Mouse (Mus musculus): ENCODE data around the gene Gm21860. TPM values are rescaled to one million over a fixed set of nuclear protein-coding genes. Genes with fewer than 3 reads are reported as not detected.
"Not testable (repeated sequence)": the region's sequence is repeated elsewhere in the genome, so short reads cannot be mapped to it uniquely, and the experiment has no call there.

Gm21860 gene
- polyA plus RNA-seq (2014; fragmentation: Nextera tagmentation; extraction: Ambion mirVana): not detected in 2 replicates

DNA sequence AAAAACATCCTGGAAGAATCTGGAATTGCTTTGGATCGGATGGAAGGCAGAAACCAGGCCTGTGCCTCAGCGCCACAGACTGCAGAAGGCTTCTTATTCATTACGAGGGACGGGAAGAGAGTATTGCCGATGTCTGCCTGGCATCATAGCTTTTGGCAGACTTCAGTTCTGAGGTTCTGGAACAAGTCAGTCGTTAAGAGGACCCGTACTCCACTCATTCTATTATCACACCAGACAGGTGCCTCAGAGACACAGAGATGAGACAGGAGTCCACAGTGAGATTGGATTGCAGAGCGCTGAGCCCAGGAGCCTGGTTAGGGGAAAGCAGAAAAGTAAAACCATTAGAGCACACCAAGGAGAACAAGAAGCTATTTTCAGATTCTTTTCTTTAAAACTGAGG is at the start of gene Gm21860:
Gm21860 (minus strand) TSS at position 101 of the 400 bp plus-strand sequence.
- not testable (repeated sequence) for H3K4me2 ChIP-seq; H3K27ac ChIP-seq (ENCODE audit: low read depth, low read length); H3K36me3 ChIP-seq (ENCODE audit: control insufficient read depth, insufficient read depth, low read length); H3K9me3 ChIP-seq (replicated peaks; ENCODE audit: control insufficient read depth, low read length); H3K4me3 ChIP-seq (ENCODE audit: low read depth, low read length); H3K9ac ChIP-seq (ENCODE audit: low read depth, low read length); H3K27me3 ChIP-seq (ENCODE audit: control insufficient read depth, insufficient read depth, low read length); ATAC-seq (replicated peaks; ENCODE audit: insufficient number of reproducible peaks, low FRiP score, low TSS enrichment); H3K4me1 ChIP-seq (ENCODE audit: control insufficient read depth, insufficient read depth, low read length)
- no CpG with 5 or more reads among the region's 8 CpGs for WGBS (ENCODE audit: insufficient replicate concordance)

DNA sequence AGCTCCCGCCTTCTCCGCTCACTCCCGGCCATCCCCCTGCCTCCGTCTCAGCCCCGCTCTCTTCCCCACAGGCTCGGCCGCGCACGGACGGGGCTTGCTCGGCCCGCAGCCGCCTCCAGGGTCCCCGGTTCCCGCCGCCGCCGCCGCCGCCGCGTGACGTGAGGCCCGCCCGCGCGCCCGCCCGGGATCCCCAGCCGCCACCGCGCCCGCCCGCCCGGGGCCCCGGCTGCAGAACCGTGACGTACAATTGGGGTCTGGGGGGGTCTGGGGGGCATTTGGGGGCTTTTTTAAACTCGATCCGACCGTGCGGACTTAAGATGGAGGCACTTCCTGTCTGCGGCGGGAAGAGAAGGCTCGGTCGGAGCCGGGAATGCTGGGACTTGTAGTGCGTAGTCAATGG is 29.8 kb upstream of the Gm21860 start, which contains the start of gene Gm47283:
Gm47283 (plus strand) TSS at position 301 of the 400 bp plus-strand sequence.
- not testable (repeated sequence) for H3K4me1 ChIP-seq (ENCODE audit: control insufficient read depth, insufficient read depth, low read length); H3K36me3 ChIP-seq (ENCODE audit: control insufficient read depth, insufficient read depth, low read length); H3K27ac ChIP-seq (ENCODE audit: low read depth, low read length); H3K9me3 ChIP-seq (replicated peaks; ENCODE audit: control insufficient read depth, low read length); ATAC-seq (replicated peaks; ENCODE audit: insufficient number of reproducible peaks, low FRiP score, low TSS enrichment); H3K4me2 ChIP-seq; H3K4me3 ChIP-seq (ENCODE audit: low read depth, low read length); H3K27me3 ChIP-seq (ENCODE audit: control insufficient read depth, insufficient read depth, low read length); H3K9ac ChIP-seq (ENCODE audit: low read depth, low read length)
- WGBS (ENCODE audit: insufficient replicate concordance): no CpG with 5 or more reads among the region's 48 CpGs

- WGBS (ENCODE audit: insufficient replicate concordance): 91% methylated on average over 5 of the region's 5 CpGs
- not testable (repeated sequence) for H3K27ac ChIP-seq (ENCODE audit: low read depth, low read length); H3K9ac ChIP-seq (ENCODE audit: low read depth, low read length); ATAC-seq (replicated peaks; ENCODE audit: insufficient number of reproducible peaks, low FRiP score, low TSS enrichment); H3K27me3 ChIP-seq (ENCODE audit: control insufficient read depth, insufficient read depth, low read length); H3K4me3 ChIP-seq (ENCODE audit: low read depth, low read length); H3K4me2 ChIP-seq; H3K4me1 ChIP-seq (ENCODE audit: control insufficient read depth, insufficient read depth, low read length)
- Histone ChIP-seq H3K36me3 (ENCODE audit: control insufficient read depth, insufficient read depth, low read length) (peaks cover 28% of the 10 kb centered on the region), H3K9me3 (replicated peaks; ENCODE audit: control insufficient read depth, low read length) (peaks cover 32% of the 10 kb centered on the region)
These were observed 9.4 kb downstream of the Gm21860 start for GRCm38 (mm10) chrY:90745256-90745655.

DNA sequence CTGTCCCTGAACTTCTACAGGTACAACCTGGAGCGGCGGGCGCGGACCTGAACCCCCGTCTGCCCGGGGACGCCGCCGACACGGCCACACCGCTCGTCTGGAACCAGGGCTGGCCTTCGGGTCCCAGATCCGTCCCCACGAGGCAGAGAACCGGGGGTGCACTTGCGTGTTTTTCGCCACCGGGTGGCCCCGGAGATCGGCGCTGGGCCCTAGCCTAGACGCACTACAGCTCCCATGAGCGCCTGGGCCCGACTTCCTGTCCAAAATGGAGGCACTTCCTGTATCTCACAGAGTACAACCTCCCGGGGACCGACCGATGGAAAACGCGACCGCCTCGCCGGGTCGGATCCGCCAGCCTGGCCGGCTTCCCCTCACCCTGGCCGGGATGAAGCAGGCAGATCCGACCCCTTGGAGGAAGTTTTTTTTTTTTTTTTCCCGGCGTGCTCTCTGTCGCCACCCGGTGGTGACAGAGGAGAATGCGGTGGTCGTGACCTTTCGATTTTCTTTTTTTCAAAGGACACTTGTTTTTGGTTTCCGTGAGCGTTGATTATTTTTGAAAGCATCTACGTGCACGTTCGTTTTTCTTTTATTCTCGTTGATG is 10.1 kb downstream of the Gm21860 start:
- peak; percentile 88 for ATAC-seq (replicated peaks; ENCODE audit: insufficient number of reproducible peaks, low FRiP score, low TSS enrichment)
- H3K4me1 ChIP-seq (ENCODE audit: control insufficient read depth, insufficient read depth, low read length); H3K27me3 ChIP-seq (ENCODE audit: control insufficient read depth, insufficient read depth, low read length); H3K9ac ChIP-seq (ENCODE audit: low read depth, low read length): not testable (repeated sequence)
- peaks cover 39% of the 10 kb centered on the region for H3K9me3 ChIP-seq (replicated peaks; ENCODE audit: control insufficient read depth, low read length)
- H3K36me3 ChIP-seq (ENCODE audit: control insufficient read depth, insufficient read depth, low read length): peaks cover 36% of the 10 kb centered on the region
- H3K27ac ChIP-seq (ENCODE audit: low read depth, low read length): peak overlapping the region; percentile 2; the same call in 1 of the 2 replicates
- peak overlapping the region; percentile 28 for H3K4me2 ChIP-seq
- WGBS (ENCODE audit: insufficient replicate concordance): 64% methylated on average over 51 of the region's 51 CpGs
- peak overlapping the region; percentile 25 for H3K4me3 ChIP-seq (ENCODE audit: low read depth, low read length)

DNA sequence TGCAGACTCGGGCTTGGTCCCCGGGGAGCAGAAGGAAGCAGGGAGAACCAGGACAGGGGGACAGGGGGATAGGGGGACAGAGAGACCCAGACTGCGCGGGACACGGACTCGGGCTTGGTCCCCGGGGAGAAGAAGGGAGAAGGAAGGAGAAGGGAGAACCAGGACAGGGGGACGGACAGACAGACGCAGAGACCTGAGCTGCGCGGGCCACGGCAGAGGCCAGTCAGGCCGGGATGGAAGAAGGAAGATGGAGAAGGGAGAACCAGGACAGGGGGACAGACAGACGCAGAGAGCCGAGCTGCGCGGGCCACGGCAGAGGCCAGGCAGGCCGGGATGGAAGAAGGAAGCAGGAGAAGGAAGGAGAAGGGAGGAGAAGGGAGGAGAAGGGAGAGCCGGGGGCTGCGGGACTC is 10.8 kb downstream of the Gm21860 start:
- H3K27me3 ChIP-seq (ENCODE audit: control insufficient read depth, insufficient read depth, low read length): no peaks in the 10 kb centered on the region
- no peak overlapping the region for H3K4me3 ChIP-seq (ENCODE audit: low read depth, low read length)
- 50% methylated on average over 2 of the region's 21 CpGs for WGBS (ENCODE audit: insufficient replicate concordance)
- H3K36me3 ChIP-seq (ENCODE audit: control insufficient read depth, insufficient read depth, low read length): peaks cover 42% of the 10 kb centered on the region
- no peak for ATAC-seq (replicated peaks; ENCODE audit: insufficient number of reproducible peaks, low FRiP score, low TSS enrichment)
- no peaks in the 10 kb centered on the region for H3K4me1 ChIP-seq (ENCODE audit: control insufficient read depth, insufficient read depth, low read length)
- H3K9me3 ChIP-seq (replicated peaks; ENCODE audit: control insufficient read depth, low read length): peaks cover 46% of the 10 kb centered on the region
- no peak overlapping the region for H3K4me2 ChIP-seq
- H3K9ac ChIP-seq (ENCODE audit: low read depth, low read length): no peak overlapping the region
- no peak overlapping the region for H3K27ac ChIP-seq (ENCODE audit: low read depth, low read length)

DNA sequence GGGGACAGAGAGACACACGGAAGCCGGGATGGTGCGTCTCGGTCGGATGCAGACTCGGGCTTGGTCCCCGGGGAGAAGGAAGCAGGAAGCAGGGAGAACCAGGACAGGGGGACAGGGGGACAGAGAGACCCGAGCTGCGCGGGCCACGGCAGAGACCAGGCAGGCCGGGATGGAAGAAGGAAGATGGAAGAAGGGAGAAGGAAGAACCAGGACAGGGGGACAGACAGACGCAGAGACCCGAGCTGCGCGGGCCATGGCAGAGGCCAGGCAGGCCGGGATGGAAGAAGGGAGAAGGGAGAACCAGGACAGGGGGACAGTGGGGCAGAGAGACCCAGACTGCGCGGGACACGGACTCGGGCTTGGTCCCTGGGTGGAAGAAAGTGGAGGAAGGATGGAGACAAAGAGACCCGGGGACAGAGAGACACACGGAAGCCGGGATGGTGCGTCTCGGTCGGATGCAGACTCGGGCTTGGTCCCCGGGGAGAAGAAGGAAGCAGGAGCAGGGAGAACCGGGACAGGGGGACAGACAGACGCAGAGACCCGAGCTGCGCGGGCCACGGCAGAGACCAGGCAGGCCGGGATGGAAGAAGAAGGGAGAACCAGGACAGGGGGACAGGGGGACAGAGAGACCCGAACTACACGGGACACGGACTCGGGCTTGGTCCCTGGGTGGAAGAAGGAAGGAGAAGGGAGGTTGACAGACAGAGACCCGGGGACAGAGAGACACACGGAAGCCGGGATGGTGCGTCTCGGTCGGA is 11.4 kb downstream of the Gm21860 start:
- H3K4me2 ChIP-seq; H3K27me3 ChIP-seq (ENCODE audit: control insufficient read depth, insufficient read depth, low read length): not testable (repeated sequence)
- H3K36me3 ChIP-seq (ENCODE audit: control insufficient read depth, insufficient read depth, low read length): peaks cover 46% of the 10 kb centered on the region

GRCm38 (mm10) chrY:90742261-90743052 is 12.2 kb downstream of the Gm21860 start:
- not testable (repeated sequence) for H3K4me2 ChIP-seq; H3K4me3 ChIP-seq (ENCODE audit: low read depth, low read length); H3K27ac ChIP-seq (ENCODE audit: low read depth, low read length); H3K9ac ChIP-seq (ENCODE audit: low read depth, low read length); H3K27me3 ChIP-seq (ENCODE audit: control insufficient read depth, insufficient read depth, low read length); H3K4me1 ChIP-seq (ENCODE audit: control insufficient read depth, insufficient read depth, low read length); ATAC-seq (replicated peaks; ENCODE audit: insufficient number of reproducible peaks, low FRiP score, low TSS enrichment)
- 85% methylated on average over 49 of the region's 49 CpGs for WGBS (ENCODE audit: insufficient replicate concordance)
- Histone ChIP-seq H3K9me3 (replicated peaks; ENCODE audit: control insufficient read depth, low read length) (peaks cover 50% of the 10 kb centered on the region), H3K36me3 (ENCODE audit: control insufficient read depth, insufficient read depth, low read length) (peaks cover 46% of the 10 kb centered on the region)

More for the DNA sequence above, 11.4 kb downstream of the Gm21860 start:
- WGBS (ENCODE audit: insufficient replicate concordance): 86% methylated on average over 31 of the region's 46 CpGs
- H3K4me3 ChIP-seq (ENCODE audit: low read depth, low read length); H3K9ac ChIP-seq (ENCODE audit: low read depth, low read length); H3K27ac ChIP-seq (ENCODE audit: low read depth, low read length); ATAC-seq (replicated peaks; ENCODE audit: insufficient number of reproducible peaks, low FRiP score, low TSS enrichment); H3K4me1 ChIP-seq (ENCODE audit: control insufficient read depth, insufficient read depth, low read length): not testable (repeated sequence)
- H3K9me3 ChIP-seq (replicated peaks; ENCODE audit: control insufficient read depth, low read length): peaks cover 50% of the 10 kb centered on the region

GRCm38 (mm10) chrY:90741452-90742260 is 13.0 kb downstream of the Gm21860 start:
- WGBS (ENCODE audit: insufficient replicate concordance): 85% methylated on average over 42 of the region's 43 CpGs
- H3K4me1 ChIP-seq (ENCODE audit: control insufficient read depth, insufficient read depth, low read length); H3K9ac ChIP-seq (ENCODE audit: low read depth, low read length); H3K27ac ChIP-seq (ENCODE audit: low read depth, low read length); H3K27me3 ChIP-seq (ENCODE audit: control insufficient read depth, insufficient read depth, low read length); H3K4me3 ChIP-seq (ENCODE audit: low read depth, low read length); H3K4me2 ChIP-seq: not testable (repeated sequence)
- peaks cover 46% of the 10 kb centered on the region for H3K36me3 ChIP-seq (ENCODE audit: control insufficient read depth, insufficient read depth, low read length)
- H3K9me3 ChIP-seq (replicated peaks; ENCODE audit: control insufficient read depth, low read length): peaks cover 50% of the 10 kb centered on the region
- ATAC-seq (replicated peaks; ENCODE audit: insufficient number of reproducible peaks, low FRiP score, low TSS enrichment): peak; percentile 43
